Mouse (Mus musculus): ENCODE data around the gene Rnf213. TPM values are rescaled to one million over a fixed set of nuclear protein-coding genes. Genes with fewer than 3 reads are reported as not detected.

Rnf213 gene
- polyA plus RNA-seq, 1 experiment from 2014 or later = 1.5 TPM

GRCm38 (mm10) chr11:119528930-119529329 is 136.0 kb downstream of the Rnf213 start:
- no peak for DNase-seq (ENCODE audit: low spot score)
- H3K4me1 ChIP-seq (replicated peaks) = peaks cover 4% of the 10 kb centered on the region
- no peak overlapping the region for H3K4me3 ChIP-seq
- no peaks in the 10 kb centered on the region for H3K36me3 ChIP-seq
- 68% methylated on average over 11 of the region's 11 CpGs for WGBS
- no peaks in the 10 kb centered on the region for H3K9me3 ChIP-seq
- no peak overlapping the region for H3K27ac ChIP-seq
- no peaks in the 10 kb centered on the region for H3K27me3 ChIP-seq (ENCODE audit: insufficient read depth, poor library complexity, severe bottlenecking)

GRCm38 (mm10) chr11:119532460-119532859 is 139.6 kb downstream of the Rnf213 start:
- H3K36me3 ChIP-seq = no peaks in the 10 kb centered on the region
- no peak for DNase-seq (ENCODE audit: low spot score)
- 78% methylated on average over 8 of the region's 8 CpGs for WGBS

GRCm38 (mm10) chr11:119533745-119534144 is 140.8 kb downstream of the Rnf213 start:
- H3K36me3 ChIP-seq = no peaks in the 10 kb centered on the region
- H3K4me1 ChIP-seq (replicated peaks) = no peaks in the 10 kb centered on the region
- no peak for DNase-seq (ENCODE audit: low spot score)
- 73% methylated on average over 7 of the region's 7 CpGs for WGBS
- H3K27me3 ChIP-seq (ENCODE audit: insufficient read depth, poor library complexity, severe bottlenecking) = no peaks in the 10 kb centered on the region
- no peak overlapping the region for H3K27ac ChIP-seq
- H3K4me3 ChIP-seq = no peak overlapping the region
- H3K9me3 ChIP-seq = no peaks in the 10 kb centered on the region

More at GRCm38 (mm10) chr11:119532460-119532859, 139.6 kb downstream of the Rnf213 start:
- Histone ChIP-seq H3K9me3 (no peaks in the 10 kb centered on the region), H3K27me3 (ENCODE audit: insufficient read depth, poor library complexity, severe bottlenecking) (no peaks in the 10 kb centered on the region), H3K4me1 (replicated peaks) (no peaks in the 10 kb centered on the region), H3K4me3 (no peak overlapping the region), H3K27ac (no peak overlapping the region)

MicroRNAs within 50 kb of the gene (microRNA counts, 519-probe panel; counts per million panel counts)
- 1,255 counts per million, percentile 77 among the panel's probes with 10 or more counts for microRNA mmu-miR-1932

Other genes starting within 250 kb of the Rnf213 start
- 29.5 and 37.9 TPM in 2 replicates for gene Tbc1d16, start 164.6 kb upstream of the Rnf213 start, polyA plus RNA-seq (2016; fragmentation: Nextera tagmentation; extraction: Ambion mirVana)
- 20.0 and 21.3 TPM in 2 replicates for gene Ccdc40, start 164.5 kb upstream of the Rnf213 start, polyA plus RNA-seq (2016; fragmentation: Nextera tagmentation; extraction: Ambion mirVana)
- 28.3 and 35.5 TPM in 2 replicates for gene Gaa, start 125.2 kb upstream of the Rnf213 start, polyA plus RNA-seq (2016; fragmentation: Nextera tagmentation; extraction: Ambion mirVana)
- 458 and 477 TPM in 2 replicates for gene Eif4a3, start 93.0 kb upstream of the Rnf213 start, polyA plus RNA-seq (2016; fragmentation: Nextera tagmentation; extraction: Ambion mirVana)
- gene Card14, start 85.3 kb upstream of the Rnf213 start, polyA plus RNA-seq (2016; fragmentation: Nextera tagmentation; extraction: Ambion mirVana) = 0.04 TPM in 1 of 2 replicates, not detected in the other
- gene Sgsh, start 37.6 kb upstream of the Rnf213 start, polyA plus RNA-seq (2016; fragmentation: Nextera tagmentation; extraction: Ambion mirVana) = 6.8 and 7.1 TPM in 2 replicates
- gene Slc26a11, start 37.5 kb upstream of the Rnf213 start, polyA plus RNA-seq (2016; fragmentation: Nextera tagmentation; extraction: Ambion mirVana) = 6.1 and 7.8 TPM in 2 replicates
- 21.4 and 23.4 TPM in 2 replicates for gene Endov, start 98.2 kb downstream of the Rnf213 start, polyA plus RNA-seq (2016; fragmentation: Nextera tagmentation; extraction: Ambion mirVana)
- 3.2 and 9.7 TPM in 2 replicates for gene Nptx1, start 154.7 kb downstream of the Rnf213 start, polyA plus RNA-seq (2016; fragmentation: Nextera tagmentation; extraction: Ambion mirVana)
- gene Rptor, start 209.8 kb downstream of the Rnf213 start, polyA plus RNA-seq (2016; fragmentation: Nextera tagmentation; extraction: Ambion mirVana) = 11.8 and 12.4 TPM in 2 replicates

All from hindbrain, embryonic 10.5 days (tissue).